Mouse (Mus musculus) left cerebral cortex, postnatal 10 days (tissue): ENCODE data around the gene Abcg4. TPM values are rescaled to one million over a fixed set of nuclear protein-coding genes. Genes with fewer than 3 reads are reported as not detected.

Experiments used
- microRNA-seq: library from miRNA; unstranded; fragments of <30 nt; microRNA quantifications from one replicate; pipeline ENCODE4 v1.2.0, GENCODE M21; 2022
- total RNA-seq, 2 experiments: library from RNA; stranded (reverse); gene quantifications; 2 replicates each; pipeline ENCODE4 v1.2.3; 2021

Abcg4 gene
- total RNA-seq, 2 experiments from 2014 or later = 68.0 to 73.2 TPM

Small RNA genes within 50 kb of the gene (microRNA-seq; reads per million reads assigned to microRNA genes)
- gene Gm44335 = not detected

Other genes with a start within 250 kb of the Abcg4 start
- 100 to 1,000 TPM; 704 to 725 TPM for gene Thy1, start 245.2 kb downstream of the Abcg4 start, total RNA-seq
- gene Usp2, start 221.6 kb downstream of the Abcg4 start, total RNA-seq = 10 to 100 TPM; 58.2 to 64.0 TPM
- under 1 TPM in 1 of 2 experiments, not detected in 1; 0.17 TPM for gene Mfrp, start 186.9 kb downstream of the Abcg4 start, total RNA-seq
- gene C1qtnf5, start 181.4 kb downstream of the Abcg4 start, total RNA-seq = 10 to 100 TPM; 11.2 to 12.1 TPM
- gene Gm49380, start 175.1 kb downstream of the Abcg4 start, total RNA-seq = not detected
- 10 to 100 TPM; 30.1 to 33.4 TPM for gene Rnf26, start 175.1 kb downstream of the Abcg4 start, total RNA-seq
- gene Mcam, start 154.1 kb downstream of the Abcg4 start, total RNA-seq = 10 to 100 TPM; 19.2 to 22.2 TPM
- gene Cbl, start 54.6 kb downstream of the Abcg4 start, total RNA-seq = 10 to 100 TPM; 48.6 to 49.9 TPM
- gene Ccdc153, start 47.9 kb downstream of the Abcg4 start, total RNA-seq = 1 to 10 TPM in 1 of 2 experiments, under 1 TPM in 1; 0.69 to 1.9 TPM
- under 1 TPM; 0.53 to 0.60 TPM for gene Pdzd3, start 37.1 kb downstream of the Abcg4 start, total RNA-seq
- gene Nlrx1, start 20.0 kb downstream of the Abcg4 start, total RNA-seq = 10 to 100 TPM; 11.9 to 14.8 TPM
- gene Hinfp, start 17.1 kb upstream of the Abcg4 start, total RNA-seq = 10 to 100 TPM; 27.1 to 28.3 TPM
- gene C2cd2l, start 31.7 kb upstream of the Abcg4 start, total RNA-seq = 100 to 1,000 TPM; 151 to 158 TPM
- gene Dpagt1, start 37.4 kb upstream of the Abcg4 start, total RNA-seq = 10 to 100 TPM; 15.5 to 17.9 TPM
- gene H2afx, start 46.1 kb upstream of the Abcg4 start, total RNA-seq = 10 to 100 TPM; 66.5 to 67.6 TPM
- gene Hmbs, start 55.6 kb upstream of the Abcg4 start, total RNA-seq = 10 to 100 TPM; 20.5 to 24.0 TPM
- gene Vps11, start 73.1 kb upstream of the Abcg4 start, total RNA-seq = 10 to 100 TPM; 42.6 to 49.1 TPM
- gene Hyou1, start 90.9 kb upstream of the Abcg4 start, total RNA-seq = 10 to 100 TPM; 87.1 to 89.3 TPM
- gene Slc37a4, start 108.2 kb upstream of the Abcg4 start, total RNA-seq = 10 to 100 TPM; 36.9 to 40.1 TPM
- gene Rps25, start 118.5 kb upstream of the Abcg4 start, total RNA-seq = 100 to 1,000 TPM; 711 to 765 TPM
- gene Trappc4, start 119.0 kb upstream of the Abcg4 start, total RNA-seq = 10 to 100 TPM; 75.3 to 87.2 TPM
- gene Ccdc84, start 130.0 kb upstream of the Abcg4 start, total RNA-seq = 10 to 100 TPM; 16.1 to 19.9 TPM
- gene Foxr1, start 152.5 kb upstream of the Abcg4 start, total RNA-seq = not detected
- not detected for gene Upk2, start 166.4 kb upstream of the Abcg4 start, total RNA-seq
- gene Bcl9l, start 194.2 kb upstream of the Abcg4 start, total RNA-seq = 10 to 100 TPM; 85.4 to 98.1 TPM